Mouse (Mus musculus) ovary, adult 10 weeks (tissue): ENCODE measurements around the gene Ubr4. TPM values are rescaled to one million over a fixed set of nuclear protein-coding genes. Genes with fewer than 3 reads are reported as not detected.

Experiments used
- polyA plus RNA-seq: library from polyadenylated mRNA; stranded (reverse); fragments of 350-450 nt; fragmentation: Illumina TruSeq; extraction: RNeasy Lipid Tissue Mini Kit (QIAGEN cat#74804); gene quantifications from one replicate; pipeline ENCODE4 v1.2.3, GENCODE M21; 2014

Ubr4 gene
- 3.2 TPM for polyA plus RNA-seq

GRCm38 (mm10) chr4:139351931-139352711, at the start of gene Ubr4, which contains the start of the genes Mrto4 and Emc1:
Ubr4 (plus strand) TSS chr4:139352609.
Mrto4 (minus strand) TSS chr4:139352576.
Emc1 (plus strand) TSS chr4:139352587.

GRCm38 (mm10) chr4:139310171-139310898, 42.1 kb upstream of the Ubr4 start, which contains the start of the genes Pqlc2 and Akr7a5:
Pqlc2 (minus strand) TSS chr4:139310708.
Akr7a5 (plus strand) TSS chr4:139310744.

GRCm38 (mm10) chr4:139530248-139530647, 177.8 kb downstream of the Ubr4 start, which contains the start of gene Iffo2:
Iffo2 (plus strand) TSS chr4:139530548.

Other genes starting within 250 kb of the Ubr4 start
- gene Minos1, start 221.5 kb upstream of the Ubr4 start, polyA plus RNA-seq, result 158 TPM
- gene Capzb, start 159.7 kb upstream of the Ubr4 start, polyA plus RNA-seq, result 47.8 TPM
- 0.57 TPM for gene Pqlc2, start 41.9 kb upstream of the Ubr4 start, polyA plus RNA-seq
- 1.1 TPM for gene Akr7a5, start 41.9 kb upstream of the Ubr4 start, polyA plus RNA-seq
- gene Mrto4, start within 50 bp of the Ubr4 start, polyA plus RNA-seq, result 24.3 TPM
- 10.3 TPM for gene Emc1, start within 50 bp of the Ubr4 start, polyA plus RNA-seq
- 5.8 TPM for gene Iffo2, start 177.9 kb downstream of the Ubr4 start, polyA plus RNA-seq